Mouse (Mus musculus) heart, embryonic 14.5 days (tissue): ENCODE data around the gene Gm20661. TPM values are rescaled to one million over a fixed set of nuclear protein-coding genes. Genes with fewer than 3 reads are reported as not detected.

Source experiments
- ATAC-seq: fragments of 200-750 bp; cut with Nextera tagmentation; 2 replicates; pipeline ENCODE4 v1.8.0; 2017; ENCODE audit warnings: low read depth, moderate TSS enrichment; ENCODE audit not compliant: insufficient number of reproducible peaks, insufficient read depth, low FRiP score
- H3K27ac ChIP-seq, 2 experiments: fragments of 200-500 bp in 1 of 2; fragments of 300-500 bp in 1 of 2; sonication (generic) in 1 of 2; replicated peaks in 1 of 2; 2 replicates each; pipeline ENCODE4 v1.5.1; 2012 to 2014; ENCODE audit warnings: low read depth in 2 of 2, low read length in 2 of 2, control low read depth in 1 of 2, mild to moderate bottlenecking in 1 of 2, mixed read lengths in 1 of 2; ENCODE audit not compliant: control insufficient read depth in 1 of 2, insufficient read depth in 1 of 2
- H3K27me3 ChIP-seq: fragments of 300-500 bp; sonication (generic); 2 replicates; pipeline ENCODE4 v1.6.1; 2014; ENCODE audit warnings: mild to moderate bottlenecking, low read length, control low read depth; ENCODE audit not compliant: control insufficient read depth, insufficient read depth
- H3K36me3 ChIP-seq: fragments of 300-500 bp; sonication (generic); 2 replicates; pipeline ENCODE4 v1.6.1; 2014; ENCODE audit warnings: mild to moderate bottlenecking, control low read depth, low read length, mixed read lengths; ENCODE audit not compliant: control insufficient read depth, insufficient read depth
- H3K4me1 ChIP-seq, 2 experiments: fragments of 200-500 bp in 1 of 2; fragments of 300-500 bp in 1 of 2; sonication (generic) in 1 of 2; 2 replicates each; pipeline ENCODE4 v1.6.1; 2012 to 2014; ENCODE audit warnings: low read length in 2 of 2, control low read depth in 1 of 2, mixed read lengths in 1 of 2; ENCODE audit not compliant: control insufficient read depth in 2 of 2, insufficient read depth in 2 of 2
- H3K4me2 ChIP-seq: fragments of 300-500 bp; sonication (generic); 2 replicates; pipeline ENCODE4 v1.6.1; 2014; ENCODE audit warnings: mild to moderate bottlenecking, low read length
- H3K4me3 ChIP-seq, 2 experiments: fragments of 200-500 bp in 1 of 2; fragments of 300-500 bp in 1 of 2; sonication (generic) in 1 of 2; 2 replicates each; pipeline ENCODE4 v1.5.1; 2012 to 2014; ENCODE audit warnings: low read length in 2 of 2, mild to moderate bottlenecking in 2 of 2, control low read depth in 1 of 2, low read depth in 1 of 2, moderate library complexity in 1 of 2; ENCODE audit not compliant: control insufficient read depth in 1 of 2, insufficient read depth in 1 of 2
- H3K9ac ChIP-seq: fragments of 300-500 bp; sonication (generic); 2 replicates; pipeline ENCODE4 v1.6.1; 2014; ENCODE audit warnings: mild to moderate bottlenecking, low read length
- H3K9me3 ChIP-seq: fragments of 300-500 bp; sonication (generic); 2 replicates; pipeline ENCODE4 v1.6.1; 2016; ENCODE audit warnings: low read length, control low read depth; ENCODE audit not compliant: control insufficient read depth
- WGBS: fragments of 180-500 bp; shearing (Covaris S2); extraction: QIAGEN DNeasy Blood & Tissue Kit; methylation state at CpG from one replicate; pipeline ENCODE4 v1.1.7; 2014; 5-methylcytosine and 5-hydroxymethylcytosine counted together
- polyA plus RNA-seq: library from polyadenylated mRNA; unstranded; fragments of >200 nt; fragmentation: Nextera tagmentation; extraction: Ambion mirVana; gene quantifications from 2 replicates; pipeline ENCODE4 v1.2.1, GENCODE M21; 2014

Gm20661 gene
- polyA plus RNA-seq, 1 experiment from 2014 or later: 3.8 TPM

DNA sequence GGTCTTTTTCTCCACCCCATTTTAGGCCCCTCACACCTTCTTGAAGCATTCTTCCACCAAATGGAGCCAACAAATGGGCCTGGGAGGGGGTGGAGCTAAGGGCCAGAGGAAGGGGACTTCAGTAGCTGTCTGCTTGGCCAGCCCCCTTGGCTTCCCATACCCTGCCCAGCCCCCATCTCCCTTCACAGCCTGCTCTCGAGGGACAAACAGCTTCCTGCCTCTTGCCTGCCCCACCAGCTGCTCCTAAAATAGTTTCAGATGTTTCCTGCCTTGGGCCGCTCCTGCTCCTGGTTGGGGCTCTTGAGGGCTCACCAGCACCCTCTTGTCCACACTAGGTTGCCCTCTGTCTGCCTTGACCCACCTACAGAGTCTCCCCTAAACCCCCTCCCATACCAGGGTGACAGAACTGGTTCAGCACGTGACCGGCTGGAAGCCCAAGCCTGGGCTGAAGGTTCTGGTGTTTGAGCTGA, 598 bp downstream of the Gm20661 start:
- Histone ChIP-seq H3K4me1 (peaks cover 44 to 49% of the 10 kb centered on the region in 2 experiments), H3K9me3 (no peaks in the 10 kb centered on the region), H3K4me2 (peak overlapping the region; percentile 85), H3K9ac (peak overlapping the region; percentile 89), H3K27me3 (no peaks in the 10 kb centered on the region), H3K36me3 (peaks cover 30% of the 10 kb centered on the region), H3K4me3 (peak overlapping the region; percentile 60 to 84), H3K27ac (peak overlapping the region; percentile 99 to 100)
- ATAC-seq: peak; percentile 60
- 8% methylated on average over 4 of the region's 4 CpGs for WGBS

DNA sequence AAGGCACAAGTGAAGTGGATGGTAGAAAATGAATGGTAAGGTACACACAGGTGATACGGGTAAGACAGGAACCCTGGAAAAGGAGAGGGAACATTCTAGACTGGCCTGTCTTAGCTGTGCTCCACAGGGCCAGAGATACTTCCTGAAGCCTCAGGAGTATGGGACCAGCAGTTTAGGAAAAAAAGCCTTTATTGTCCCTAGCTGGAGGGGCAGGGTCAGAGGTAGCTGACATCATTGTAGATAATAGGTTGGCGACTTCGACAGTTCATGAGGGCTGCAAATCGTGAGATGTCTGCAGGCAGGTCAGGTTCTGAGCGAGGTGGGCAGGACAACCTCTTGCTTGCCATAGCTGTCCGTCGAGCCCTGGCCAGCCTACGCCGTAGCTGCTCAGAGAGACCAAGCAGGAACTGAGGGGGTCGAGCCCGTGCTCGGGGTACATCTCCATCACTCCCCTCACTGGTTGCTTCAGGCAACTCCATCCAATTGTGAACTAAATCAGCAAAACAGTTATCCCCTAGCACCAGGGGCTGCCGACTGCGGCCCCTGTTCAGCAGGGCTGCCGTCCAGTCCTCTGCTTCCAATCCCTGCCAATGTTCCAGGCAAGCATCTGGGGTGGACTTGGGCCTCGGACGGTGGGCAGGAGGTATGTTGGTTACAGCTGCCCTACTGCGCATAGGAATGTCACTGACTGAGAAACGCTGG, 1.3 kb downstream of the Gm20661 start:
- H3K4me3 ChIP-seq: peak overlapping the region; percentile 60 to 84
- H3K27ac ChIP-seq: peak overlapping the region; percentile 99 to 100
- ATAC-seq: no peak
- peaks cover 23% of the 10 kb centered on the region for H3K36me3 ChIP-seq
- peak overlapping the region; percentile 85 for H3K4me2 ChIP-seq
- H3K9me3 ChIP-seq: no peaks in the 10 kb centered on the region
- H3K27me3 ChIP-seq: no peaks in the 10 kb centered on the region
- H3K4me1 ChIP-seq: peaks cover 44 to 49% of the 10 kb centered on the region in 2 experiments
- H3K9ac ChIP-seq: peak overlapping the region; percentile 89
- WGBS: 48% methylated on average over 19 of the region's 19 CpGs

DNA sequence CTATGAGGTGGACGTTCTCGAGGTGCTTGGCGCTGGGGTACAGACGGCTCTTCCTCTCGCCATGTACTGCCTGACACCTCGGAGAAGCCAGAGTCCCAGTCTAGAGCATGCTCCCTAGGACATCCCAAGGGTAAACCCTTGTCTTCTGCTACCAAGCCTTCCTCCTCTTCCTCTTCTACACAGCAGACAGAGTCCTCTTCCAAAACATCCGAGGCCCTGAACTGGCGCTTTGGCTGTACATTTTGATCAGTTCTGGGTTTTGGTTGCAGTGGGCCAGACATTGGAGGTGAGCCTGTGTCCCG, 1.8 kb downstream of the Gm20661 start:
- H3K9ac ChIP-seq: peak overlapping the region; percentile 89
- ATAC-seq: no peak
- H3K27ac ChIP-seq: peak overlapping the region; percentile 99 to 100
- H3K27me3 ChIP-seq: no peaks in the 10 kb centered on the region
- H3K36me3 ChIP-seq: peaks cover 18% of the 10 kb centered on the region
- WGBS: 40% methylated on average over 9 of the region's 9 CpGs
- H3K4me3 ChIP-seq: peak overlapping the region; percentile 60 to 84
- peak overlapping the region; percentile 85 for H3K4me2 ChIP-seq
- H3K4me1 ChIP-seq: peaks cover 44 to 49% of the 10 kb centered on the region in 2 experiments
- H3K9me3 ChIP-seq: no peaks in the 10 kb centered on the region

GRCm38 (mm10) chr9:107985131-107986119, 2.6 kb downstream of the Gm20661 start, which contains the start of gene Inka1:
Gene Inka1 (minus strand): TSS chr9:107985879.
- peak; percentile 55 for ATAC-seq
- Histone ChIP-seq H3K27ac (peak within 1 kb of the TSS; percentile 99 to 100), H3K9me3 (no peaks in the 10 kb centered on the region), H3K36me3 (peaks cover 11% of the 10 kb centered on the region), H3K4me2 (peak within 1 kb of the TSS; percentile 85), H3K4me3 (peak within 1 kb of the TSS; percentile 60 to 84), H3K9ac (peak within 1 kb of the TSS; percentile 89), H3K4me1 (peaks cover 44 to 47% of the 10 kb centered on the region in 2 experiments), H3K27me3 (no peaks in the 10 kb centered on the region)
- under 1% methylated on average over 58 of the region's 58 CpGs for WGBS

DNA sequence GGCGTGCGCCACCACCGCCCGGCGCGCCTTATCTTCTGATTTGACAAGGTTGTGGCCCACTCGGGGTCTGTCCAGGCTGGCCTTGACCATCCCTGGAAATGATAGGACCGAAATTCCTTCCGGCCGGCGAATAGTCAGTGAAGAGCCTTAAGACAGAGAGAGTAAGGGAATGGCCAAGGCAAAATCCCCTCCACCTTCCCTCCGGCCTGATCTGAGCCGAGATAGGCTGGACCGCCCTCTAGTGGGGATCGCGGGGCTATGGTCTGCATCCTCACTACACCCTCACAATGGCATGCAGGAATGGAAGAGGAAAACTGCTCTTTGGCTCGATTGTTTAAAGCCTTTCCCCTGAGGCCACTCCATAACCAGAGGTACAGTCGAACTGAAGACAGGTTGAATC, 3.5 kb downstream of the Gm20661 start:
- H3K27ac ChIP-seq: peak overlapping the region; percentile 36 to 99; a peak in 2 of 4 replicates
- peaks cover 11% of the 10 kb centered on the region for H3K36me3 ChIP-seq
- H3K9me3 ChIP-seq: no peaks in the 10 kb centered on the region
- peak overlapping the region; percentile 60 to 84 for H3K4me3 ChIP-seq
- peaks cover 35 to 37% of the 10 kb centered on the region in 2 experiments for H3K4me1 ChIP-seq
- ATAC-seq: peak; percentile 35
- H3K27me3 ChIP-seq: no peaks in the 10 kb centered on the region
- peak overlapping the region; percentile 89 for H3K9ac ChIP-seq
- WGBS: 4% methylated on average over 18 of the region's 18 CpGs
- H3K4me2 ChIP-seq: peak overlapping the region; percentile 85

- Histone ChIP-seq H3K4me2 (no peak overlapping the region), H3K4me3 (no peak overlapping the region), H3K9ac (no peak overlapping the region), H3K4me1 (peaks cover 21% of the 10 kb centered on the region in 2 experiments), H3K27me3 (no peaks in the 10 kb centered on the region), H3K27ac (no peak overlapping the region), H3K36me3 (peaks cover 11% of the 10 kb centered on the region), H3K9me3 (no peaks in the 10 kb centered on the region)
- ATAC-seq: no peak
- 65% methylated on average over 3 of the region's 3 CpGs for WGBS
Observed at GRCm38 (mm10) chr9:107987950-107988349, 5.1 kb downstream of the Gm20661 start.

GRCm38 (mm10) chr9:107992197-107992596, 9.3 kb downstream of the Gm20661 start, which contains the start of gene Cdhr4:
Gene Cdhr4 (plus strand): TSS chr9:107992497.
- 72% methylated on average over 2 of the region's 2 CpGs for WGBS

More at GRCm38 (mm10) chr9:107992197-107992596, 9.3 kb downstream of the Gm20661 start, which contains the start of gene Cdhr4:
- no peaks in the 10 kb centered on the region for H3K27me3 ChIP-seq
- no peak within 1 kb of the TSS for H3K4me2 ChIP-seq
- no peak within 1 kb of the TSS for H3K4me3 ChIP-seq
- no peak for ATAC-seq
- no peaks in the 10 kb centered on the region for H3K36me3 ChIP-seq
- no peak within 1 kb of the TSS for H3K9ac ChIP-seq
- no peak within 1 kb of the TSS for H3K27ac ChIP-seq
- H3K9me3 ChIP-seq: no peaks in the 10 kb centered on the region
- H3K4me1 ChIP-seq: peaks cover 4 to 12% of the 10 kb centered on the region in 2 experiments; a peak in 2 of 4 replicates
